Mouse (Mus musculus) kidney, postnatal 36 days (tissue): ENCODE data around the gene Rufy3.
"Not testable (repeated sequence)": the region's sequence is repeated elsewhere in the genome, so short reads cannot be mapped to it uniquely, and the experiment has no call there.

Experiments
- DNase-seq, 2 experiments: peaks; one replicate each; pipeline ENCODE4 v3.0.0; 2021 to 2022; ENCODE audit warnings: mixed read lengths in 2 of 2

The Rufy3 gene

GRCm38 (mm10) chr5:88564501-88565147 is at the start of gene Rufy3:
TSS of gene Rufy3 (plus strand) at chr5:88565040.
- DNase-seq, result peak; percentile 91 to 94

DNA sequence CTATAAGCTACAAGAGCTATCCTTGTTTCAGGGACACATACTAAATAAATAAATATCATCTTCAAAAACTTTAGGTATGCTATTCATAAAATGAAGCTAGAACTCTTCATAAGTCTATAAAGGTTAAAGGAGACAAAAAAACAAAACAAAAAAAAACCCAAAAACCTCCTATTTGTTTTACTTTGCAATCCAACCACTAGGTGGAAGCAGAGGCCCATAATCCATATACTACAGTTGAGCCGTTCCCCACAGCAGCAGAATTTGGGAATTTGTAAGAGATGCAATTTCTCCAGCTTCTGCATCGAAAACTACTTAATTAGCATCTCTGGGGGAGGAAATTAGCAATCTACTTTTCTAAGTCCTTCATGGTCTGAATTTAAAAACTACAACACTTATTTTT is 45.6 kb upstream of the Rufy3 start:
- peak; percentile 43 to 63 for DNase-seq

DNA sequence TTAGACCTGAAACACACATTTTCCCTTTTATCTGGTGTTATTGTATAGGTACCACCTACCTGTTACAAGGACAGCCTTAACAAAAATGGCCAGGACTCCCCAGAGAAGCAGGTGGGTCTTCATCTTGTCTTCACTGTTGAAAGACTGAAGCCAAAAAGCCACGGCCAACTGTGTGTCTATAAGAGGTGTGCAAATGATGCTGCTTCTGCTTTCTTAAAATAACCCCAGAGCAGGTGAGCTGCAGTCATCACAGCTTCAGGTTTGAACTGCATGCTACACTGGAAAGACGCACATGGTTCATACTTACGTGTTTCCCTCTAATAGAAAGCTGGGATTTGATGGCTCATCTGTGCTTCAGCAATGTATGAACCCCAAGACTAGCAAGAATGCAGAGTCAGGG is 37.2 kb upstream of the Rufy3 start, which contains the start of gene Jchain:
Gene Jchain (minus strand): TSS at position 235 of the 400 bp plus-strand sequence.
- DNase-seq, result no peak

DNA sequence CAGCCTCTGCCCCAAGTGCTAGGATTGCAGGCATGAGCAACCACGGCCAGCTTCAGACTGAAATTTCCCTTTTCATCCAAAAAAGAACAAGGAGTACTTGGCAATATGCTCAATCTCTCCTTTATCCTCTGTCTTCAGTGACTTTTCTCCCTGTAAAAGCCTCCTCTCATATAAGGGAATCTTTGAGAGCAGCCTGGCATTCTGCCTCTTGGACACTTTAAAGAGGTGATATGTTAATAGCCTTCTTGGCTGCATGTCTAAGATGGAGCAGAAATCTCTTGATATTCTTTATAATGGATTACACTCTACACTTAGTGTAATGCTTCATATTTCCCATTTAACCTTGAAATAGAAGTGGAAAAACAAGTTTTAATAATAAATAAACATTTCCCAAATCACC is 33.9 kb upstream of the Rufy3 start:
- no peak for DNase-seq

- no peak for DNase-seq
Observed at GRCm38 (mm10) chr5:88534697-88535096, 30.1 kb upstream of the Rufy3 start.

DNA sequence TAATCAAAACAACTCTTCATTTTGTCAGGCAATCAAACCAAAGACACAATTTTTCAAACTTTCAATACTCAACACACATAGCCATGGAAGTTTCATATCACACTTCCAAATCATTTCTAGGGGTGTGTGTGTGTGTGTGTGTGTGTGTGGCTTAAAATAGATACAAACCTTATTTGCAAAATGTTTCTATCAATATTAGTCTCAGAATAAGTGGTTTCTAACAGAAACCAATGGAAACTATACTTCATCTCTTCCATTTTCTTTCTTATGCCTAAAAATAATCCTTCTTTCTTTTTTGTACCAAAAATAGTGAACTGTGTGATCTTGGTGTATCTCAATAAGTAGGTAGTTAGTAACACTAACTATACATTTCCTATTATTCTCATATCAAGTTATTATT is 24.0 kb upstream of the Rufy3 start:
- DNase-seq, result no peak

- DNase-seq, result peak; percentile 62 to 71
Observed at GRCm38 (mm10) chr5:88542651-88543282, 22.1 kb upstream of the Rufy3 start.

DNA sequence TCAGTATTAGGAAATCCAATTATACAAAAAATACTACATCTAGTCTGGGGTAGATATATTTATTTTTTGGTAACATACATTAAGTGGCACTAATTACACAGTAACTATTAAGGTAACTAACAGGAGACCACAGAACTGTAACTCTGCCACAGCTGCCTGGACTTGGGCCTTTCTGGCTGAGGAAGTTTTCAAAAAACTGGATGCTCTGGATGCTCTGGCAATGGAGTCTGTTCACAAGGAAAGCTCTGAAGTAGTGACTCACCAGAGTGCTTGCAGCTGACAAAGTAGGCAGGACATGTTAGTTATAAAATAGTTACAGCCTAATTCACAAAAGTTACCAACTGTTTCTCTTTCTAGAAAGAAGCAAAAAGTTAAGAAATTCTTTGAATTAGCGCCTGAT is 20.4 kb upstream of the Rufy3 start:
- not testable (repeated sequence) for DNase-seq

- no peak for DNase-seq
Observed at GRCm38 (mm10) chr5:88545536-88545935, 19.3 kb upstream of the Rufy3 start.

GRCm38 (mm10) chr5:88553271-88554085 is 11.4 kb upstream of the Rufy3 start:
- no peak for DNase-seq

DNA sequence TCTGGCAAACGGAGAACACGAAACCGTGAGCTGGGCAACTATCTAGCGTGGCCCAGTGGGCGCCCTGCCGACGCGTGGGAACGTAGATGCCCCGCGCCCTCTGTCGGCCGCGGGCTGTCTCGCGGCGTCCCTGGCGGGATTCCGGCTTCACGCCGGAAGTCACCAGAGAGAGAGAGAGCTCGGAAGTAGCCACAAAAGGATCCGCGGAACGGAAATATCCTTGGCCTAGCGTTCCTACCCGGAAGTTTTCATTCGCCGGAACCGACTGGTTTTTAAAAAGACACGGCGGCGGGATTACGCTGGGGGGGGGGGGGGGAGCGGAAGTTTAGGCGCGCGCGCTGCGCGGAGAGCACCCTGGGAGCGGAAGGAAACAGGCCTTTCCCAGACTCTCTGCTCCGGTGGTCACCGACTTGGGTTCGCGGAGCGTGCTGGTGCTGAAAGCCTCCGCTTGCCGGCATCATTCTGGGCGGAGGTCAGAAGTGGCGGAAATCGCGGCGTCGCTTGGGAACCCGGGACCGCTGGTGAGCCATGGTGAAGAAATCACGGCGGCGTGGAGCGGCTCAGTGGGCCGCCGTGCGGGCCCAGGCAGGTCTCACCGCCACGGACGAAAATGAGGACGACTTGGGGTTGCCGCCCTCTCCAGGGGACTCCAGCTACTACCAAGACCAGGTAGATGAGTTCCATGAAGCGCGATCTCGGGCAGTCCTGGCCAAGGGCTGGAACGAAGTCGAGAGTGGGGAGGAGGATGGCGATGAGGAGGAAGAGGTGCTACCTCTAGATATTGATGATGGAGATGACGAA is 10.6 kb upstream of the Rufy3 start, which contains the start of gene Utp3:
Gene Utp3 (plus strand): TSS at position 377 of the 801 bp plus-strand sequence.
- DNase-seq, result peak; percentile 94 to 95

DNA sequence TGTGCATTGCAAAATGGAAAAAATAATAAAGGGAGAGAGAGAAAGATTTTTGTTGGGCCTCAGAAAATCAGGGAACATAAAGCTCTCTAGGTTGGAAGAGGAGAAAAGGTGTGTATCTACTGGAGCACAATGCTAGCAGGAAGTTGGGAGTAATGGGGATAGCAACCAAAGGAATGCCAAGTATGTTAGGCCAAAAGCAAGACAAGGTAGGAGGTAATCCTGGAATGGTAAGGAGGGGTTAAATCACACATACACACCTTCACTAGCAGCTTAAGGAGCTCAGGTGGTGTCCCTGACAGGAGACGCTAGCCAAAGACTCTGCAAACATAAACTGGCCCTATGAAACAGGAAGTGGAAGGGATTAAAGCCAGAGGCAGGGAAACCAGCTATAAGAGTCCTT is 5.8 kb upstream of the Rufy3 start:
- DNase-seq, result no peak

DNA sequence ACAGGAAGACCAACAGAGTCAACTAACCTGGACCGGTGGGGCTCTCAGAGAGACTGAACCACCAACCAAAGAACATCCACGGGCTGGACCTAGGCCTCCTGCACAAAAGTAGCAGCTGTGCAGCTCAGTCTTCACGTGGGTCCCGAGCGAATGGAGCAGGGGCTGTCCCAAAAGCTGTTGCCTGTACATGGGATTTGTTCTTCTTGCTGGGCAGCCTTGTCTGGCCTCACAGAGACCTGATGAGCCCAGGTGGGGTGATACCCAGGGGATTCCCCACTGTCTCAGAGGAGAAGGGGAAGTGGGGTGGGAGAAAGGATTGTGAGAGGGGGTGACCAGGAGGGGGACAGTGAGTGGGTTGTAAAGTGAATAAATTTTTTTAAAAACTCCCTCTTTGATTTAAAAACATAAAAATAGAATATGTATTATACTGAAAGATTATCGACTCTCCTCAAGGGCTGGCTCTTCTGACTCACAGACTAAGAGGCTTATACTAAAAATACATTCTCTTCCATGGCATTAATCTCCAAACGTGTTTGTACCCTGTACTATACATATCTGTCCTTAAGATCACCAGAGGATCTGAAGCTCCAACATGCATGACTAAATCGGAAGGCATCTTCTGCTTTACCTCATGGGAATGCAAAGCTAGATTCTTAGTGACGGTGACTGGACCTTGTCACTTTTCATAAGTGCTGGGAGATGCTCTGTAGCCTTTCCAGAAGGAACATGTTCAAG is 3.6 kb upstream of the Rufy3 start:
- DNase-seq, result no peak

DNA sequence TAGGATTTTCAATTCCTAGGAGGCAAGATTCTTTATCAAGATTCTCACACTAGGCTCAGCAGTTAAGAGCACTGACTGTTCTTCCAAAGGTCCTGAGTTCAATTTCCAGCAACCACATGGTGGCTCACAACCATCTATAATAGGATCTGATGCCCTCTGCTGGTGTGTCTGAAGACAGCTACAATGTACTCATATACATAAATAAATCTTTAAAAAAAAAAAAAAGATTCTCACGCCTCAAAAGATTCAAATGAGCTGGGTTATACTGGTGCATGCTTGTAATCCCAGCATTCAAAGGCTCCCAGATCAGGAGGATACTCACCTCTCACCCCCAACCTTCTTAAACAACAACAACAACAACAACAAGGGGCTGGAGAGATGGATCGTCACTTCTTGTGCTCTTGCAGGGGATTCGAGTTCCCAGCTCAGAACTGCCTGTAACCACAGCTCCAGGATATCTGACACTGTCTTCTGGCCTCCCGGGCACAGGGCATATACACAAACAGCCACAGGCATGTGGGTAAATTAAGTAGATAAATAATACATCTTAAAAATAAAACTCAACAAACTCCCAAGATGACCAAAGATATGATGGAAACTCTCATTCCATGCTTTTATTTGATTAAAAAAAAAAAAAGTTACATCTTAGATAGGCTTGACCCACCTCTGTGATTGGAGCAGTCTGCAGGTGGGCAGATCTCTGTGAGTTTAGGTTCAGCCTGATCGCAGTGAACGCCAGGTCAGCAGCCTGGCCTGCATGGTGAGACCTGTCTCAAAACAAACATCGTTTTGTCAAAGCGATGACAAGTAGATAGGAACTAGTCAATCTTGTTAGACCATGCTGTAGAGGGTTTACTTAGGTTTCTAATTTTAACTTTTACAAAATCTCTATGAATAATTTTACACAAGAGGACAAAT is 1.7 kb upstream of the Rufy3 start:
- no peak for DNase-seq

GRCm38 (mm10) chr5:88565148-88566033 is 551 bp downstream of the Rufy3 start:
- DNase-seq, result peak; percentile 79 to 87

- no peak for DNase-seq
Observed at GRCm38 (mm10) chr5:88566034-88566841, 1.4 kb downstream of the Rufy3 start.

DNA sequence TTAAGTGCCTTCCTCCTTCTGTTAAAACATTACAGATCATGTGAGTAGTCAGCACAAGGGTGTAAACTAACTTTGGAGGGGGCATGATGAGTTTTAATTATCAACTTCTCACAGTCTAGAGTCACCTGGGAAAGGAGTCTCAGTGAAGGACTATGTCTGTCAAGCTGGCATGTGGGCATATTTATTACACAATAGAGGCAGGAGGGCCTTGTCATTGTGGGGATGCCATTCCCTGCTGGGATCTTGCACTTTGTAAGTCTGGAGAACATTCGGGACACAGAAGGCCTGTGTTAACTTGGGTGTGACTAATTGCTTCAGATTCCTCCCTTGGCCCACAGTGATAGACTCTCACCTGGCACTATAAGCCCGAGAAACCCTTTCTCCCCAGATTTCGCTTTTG is 4.7 kb downstream of the Rufy3 start:
- DNase-seq, result peak; percentile 52 to 77

- no peak for DNase-seq
Observed at GRCm38 (mm10) chr5:88574829-88575228, 10.0 kb downstream of the Rufy3 start.
